Mouse (Mus musculus) T-helper 2 cell (primary cell): ENCODE results near the gene Setdb2.
"Not testable (repeated sequence)": the region's sequence is repeated elsewhere in the genome, so short reads cannot be mapped to it uniquely, and the experiment has no call there.

Source experiments
- in situ Hi-C: fragments of 300-600 bp; cut with MboI, MseI; formaldehyde crosslinking; loops from one replicate; pipeline ENCODE4 v1.15.1; 2025; ENCODE audit warnings: high pct_unique_total_duplicates

The Setdb2 gene

GRCm38 (mm10) chr14:59440558-59441471 lies at the start of gene Setdb2, which contains the start of gene Cab39l:
Gene Setdb2 (minus strand): TSS chr14:59440884.
Gene Cab39l (plus strand): TSS chr14:59440972.
- in situ Hi-C loops = no loop called here

- in situ Hi-C loops = no loop called here
Observed at GRCm38 (mm10) chr14:59485247-59485810, 44.6 kb upstream of the Setdb2 start.

- in situ Hi-C loops = no loop called here
Observed at GRCm38 (mm10) chr14:59478699-59479098, 38.0 kb upstream of the Setdb2 start.

- in situ Hi-C loops = no loop called here
Observed at GRCm38 (mm10) chr14:59470781-59471180, 30.1 kb upstream of the Setdb2 start.

GRCm38 (mm10) chr14:59467798-59468197 lies 27.1 kb upstream of the Setdb2 start:
- in situ Hi-C loops = no loop called here

GRCm38 (mm10) chr14:59466503-59466902 lies 25.8 kb upstream of the Setdb2 start:
- in situ Hi-C loops = no loop called here

GRCm38 (mm10) chr14:59447981-59448380 lies 7.3 kb upstream of the Setdb2 start:
- in situ Hi-C loops = no loop called here

GRCm38 (mm10) chr14:59445421-59445820 lies 4.7 kb upstream of the Setdb2 start:
- in situ Hi-C loops = no loop called here

GRCm38 (mm10) chr14:59441472-59441805 lies 755 bp upstream of the Setdb2 start:
- in situ Hi-C loops = no loop called here

GRCm38 (mm10) chr14:59440039-59440438 lies 645 bp downstream of the Setdb2 start:
- in situ Hi-C loops = no loop called here

GRCm38 (mm10) chr14:59438505-59438904 lies 2.2 kb downstream of the Setdb2 start:
- in situ Hi-C loops = no loop called here

- in situ Hi-C loops = no loop called here
Observed at GRCm38 (mm10) chr14:59437398-59437797, 3.3 kb downstream of the Setdb2 start.

GRCm38 (mm10) chr14:59435206-59435605 lies 5.5 kb downstream of the Setdb2 start:
- in situ Hi-C loops = no loop called here

- in situ Hi-C loops = no loop called here
Observed at GRCm38 (mm10) chr14:59433902-59434301, 6.8 kb downstream of the Setdb2 start.

- in situ Hi-C loops = no loop called here
Observed at GRCm38 (mm10) chr14:59430556-59430955, 10.1 kb downstream of the Setdb2 start.

- in situ Hi-C loops = no loop called here
Observed at GRCm38 (mm10) chr14:59422912-59423663, 17.6 kb downstream of the Setdb2 start.

- in situ Hi-C loops = no loop called here
Observed at GRCm38 (mm10) chr14:59418171-59418570, 22.5 kb downstream of the Setdb2 start.

GRCm38 (mm10) chr14:59414979-59415378 lies 25.7 kb downstream of the Setdb2 start:
- in situ Hi-C loops = not testable (repeated sequence)

- in situ Hi-C loops = no loop called here
Observed at GRCm38 (mm10) chr14:59396999-59397398, 43.7 kb downstream of the Setdb2 start.

- in situ Hi-C loops = no loop called here
Observed at GRCm38 (mm10) chr14:59395281-59395680, 45.4 kb downstream of the Setdb2 start, which contains the start of gene Phf11c. Gene Phf11c (minus strand): TSS chr14:59395381.

GRCm38 (mm10) chr14:59390181-59390580 lies 50.5 kb downstream of the Setdb2 start:
- in situ Hi-C loops = not testable (repeated sequence)

- in situ Hi-C loops = no loop called here
Observed at GRCm38 (mm10) chr14:59389532-59389931, 51.2 kb downstream of the Setdb2 start.
